Mouse (Mus musculus): ENCODE results near the gene Gja8. TPM values are rescaled to one million over a fixed set of nuclear protein-coding genes. Genes with fewer than 3 reads are reported as not detected.

The Gja8 gene
- not detected for total RNA-seq (2021)
- long read RNA-seq, experiment 1, result 0 reads
- long read RNA-seq, experiment 2, result 0 reads

DNA sequence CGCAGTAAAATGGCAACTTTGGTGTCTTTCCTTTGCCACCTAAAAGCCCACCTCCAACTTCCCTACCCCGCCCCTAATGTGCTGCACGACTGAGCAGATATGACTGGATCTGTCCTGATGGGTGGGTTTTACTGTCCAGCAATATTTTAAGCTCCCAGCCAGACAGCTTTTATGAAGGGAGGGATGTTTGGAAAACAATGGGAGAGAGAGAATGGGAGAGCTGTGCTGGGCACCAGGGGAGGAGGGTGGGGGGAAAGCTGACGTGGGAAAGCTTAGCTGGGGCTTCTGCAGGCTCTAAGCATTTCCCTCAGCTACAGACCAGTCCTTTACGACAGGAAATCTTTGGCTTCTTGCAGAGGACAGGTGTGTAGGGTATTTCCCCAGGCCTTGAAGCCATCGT lies at the start of gene Gja8:
Gene Gja8 (minus strand): TSS at position 101 of the 400 bp plus-strand sequence.
- DNase-seq, result no peak
- H3K4me3 ChIP-seq, result no peak within 1 kb of the TSS
- H3K27ac ChIP-seq, result no peak within 1 kb of the TSS
- no peak for TF ChIP-seq CTCF (IDR thresholded peaks at IDR 0.05)
- intact Hi-C loops (cut with DNase I), result no loop called here

GRCm38 (mm10) chr3:96974467-96974866 lies 48.6 kb upstream of the Gja8 start:
- no peak for DNase-seq
- intact Hi-C loops (cut with DNase I), result no loop called here
- H3K27ac ChIP-seq, result no peak overlapping the region
- H3K4me3 ChIP-seq, result no peak overlapping the region
- no peak for TF ChIP-seq CTCF (IDR thresholded peaks at IDR 0.05)

DNA sequence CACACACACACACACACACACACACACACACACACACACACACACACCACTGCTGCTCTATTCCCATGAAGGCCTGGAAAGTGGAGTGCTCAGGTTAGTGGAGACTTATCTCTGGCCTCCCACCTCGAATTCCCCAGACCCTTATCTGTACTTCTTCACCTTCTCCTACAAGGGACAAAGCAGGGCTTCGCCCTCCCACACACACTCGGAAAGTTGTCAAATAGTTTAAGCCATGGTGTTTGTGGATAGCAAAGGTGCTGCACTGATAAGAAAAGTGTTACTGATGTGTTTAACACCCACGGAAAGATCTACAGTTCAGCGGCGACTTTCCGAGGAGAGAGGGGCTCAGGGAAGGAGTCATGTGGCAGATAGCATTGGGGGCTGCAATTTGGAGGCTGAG lies 45.2 kb upstream of the Gja8 start:
- no peak overlapping the region for H3K27ac ChIP-seq

GRCm38 (mm10) chr3:96963088-96964034 lies 37.5 kb upstream of the Gja8 start:
- intact Hi-C loops (cut with DNase I), result no loop called here
- no peak for TF ChIP-seq CTCF (IDR thresholded peaks at IDR 0.05)
- no peak overlapping the region for H3K27ac ChIP-seq
- H3K4me3 ChIP-seq, result no peak overlapping the region
- DNase-seq, result no peak

More for the DNA sequence above, 45.2 kb upstream of the Gja8 start:
- no peak overlapping the region for H3K4me3 ChIP-seq
- no peak for TF ChIP-seq CTCF (IDR thresholded peaks at IDR 0.05)
- DNase-seq, result no peak
- intact Hi-C loops (cut with DNase I), result no loop called here

DNA sequence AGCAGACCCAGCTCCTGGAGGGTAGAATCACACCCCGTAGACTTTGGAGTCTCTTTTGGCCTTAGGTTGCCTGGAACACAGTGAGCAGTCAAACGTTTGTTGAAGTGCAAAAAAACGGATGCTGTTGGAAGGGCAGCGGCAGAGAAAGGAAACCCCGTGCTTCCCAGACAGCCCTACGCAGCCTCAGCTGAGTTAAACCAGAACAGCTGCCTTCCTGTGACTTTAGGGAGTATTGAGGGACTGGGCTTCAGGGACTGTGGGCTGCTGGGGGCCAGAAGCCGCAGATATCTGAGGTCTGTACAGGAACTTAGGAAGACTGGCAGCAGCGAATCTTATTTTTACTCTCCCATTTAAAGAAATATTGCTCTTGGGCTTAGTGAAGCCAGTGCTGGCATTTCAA lies 34.8 kb upstream of the Gja8 start:
- DNase-seq, result no peak
- TF ChIP-seq CTCF (IDR thresholded peaks at IDR 0.05), result no peak
- intact Hi-C loops (cut with DNase I), result no loop called here
- no peak overlapping the region for H3K4me3 ChIP-seq
- H3K27ac ChIP-seq, result no peak overlapping the region

DNA sequence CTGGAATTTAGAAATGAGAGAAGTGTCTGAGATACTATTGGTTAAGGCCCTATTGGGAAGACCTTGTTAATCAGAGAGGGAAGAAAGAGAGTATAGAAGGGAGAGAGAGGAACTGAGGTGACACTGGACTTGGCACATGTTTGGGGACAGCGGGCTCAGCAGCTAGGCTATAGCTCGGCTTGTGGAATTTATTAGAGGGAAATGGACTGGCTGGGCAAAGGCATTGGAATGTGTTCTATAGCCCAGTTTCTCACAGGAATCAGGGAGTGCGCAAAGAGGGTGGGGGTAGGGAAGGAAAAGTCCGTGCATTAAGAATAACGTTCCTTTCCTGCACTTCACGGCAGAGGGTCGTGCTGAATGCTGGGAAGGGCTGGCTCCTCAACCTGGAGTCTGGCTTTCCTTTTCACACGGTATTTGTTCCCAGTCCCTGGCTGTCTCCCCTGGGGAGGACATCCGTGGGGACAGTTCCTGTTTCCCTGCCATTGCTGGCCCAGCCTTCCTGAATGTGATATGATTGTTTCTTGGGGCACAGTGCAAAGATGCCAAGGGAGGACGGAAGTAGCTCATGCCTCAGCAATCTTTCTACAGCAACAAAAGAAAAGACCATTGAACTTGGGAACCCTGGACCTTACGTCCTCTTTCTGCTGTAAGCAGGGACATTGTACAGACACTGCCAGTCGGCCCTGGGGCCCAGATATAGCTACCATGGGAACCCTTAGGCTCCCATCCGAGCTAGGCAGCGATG lies 27.8 kb upstream of the Gja8 start:
- no peak for TF ChIP-seq CTCF (IDR thresholded peaks at IDR 0.05)
- DNase-seq, result no peak
- H3K27ac ChIP-seq, result peak overlapping the region; percentile 16
- H3K4me3 ChIP-seq, result no peak overlapping the region
- intact Hi-C loops (cut with DNase I), result no loop called here

GRCm38 (mm10) chr3:96942706-96943105 lies 16.9 kb upstream of the Gja8 start:
- TF ChIP-seq CTCF (IDR thresholded peaks at IDR 0.05), result no peak
- Histone ChIP-seq H3K4me3 (no peak overlapping the region), H3K27ac (no peak overlapping the region)
- intact Hi-C loops (cut with DNase I), result no loop called here
- no peak for DNase-seq

DNA sequence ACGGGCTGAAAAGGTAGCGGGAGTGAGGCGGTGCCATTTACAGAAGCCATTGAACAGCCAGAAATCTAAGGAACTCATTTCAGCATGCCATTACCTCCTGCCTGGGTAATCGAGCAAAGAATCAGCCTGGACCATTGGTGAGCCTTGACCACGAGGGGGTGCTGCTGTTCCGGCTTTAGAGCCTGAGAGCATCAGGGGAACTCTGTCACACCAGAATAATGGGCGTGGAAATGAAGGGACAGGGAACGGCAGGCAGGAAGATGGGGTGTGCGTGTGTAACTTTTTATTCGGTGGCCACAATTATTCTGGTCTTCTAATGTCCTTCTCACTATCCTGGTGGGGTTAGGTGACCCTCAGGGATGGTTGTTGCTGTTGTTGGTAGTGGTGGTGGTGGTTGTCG lies 12.9 kb upstream of the Gja8 start:
- peak; percentile 90 for TF ChIP-seq CTCF (IDR thresholded peaks at IDR 0.05)
- peak; percentile 86 for DNase-seq
- H3K27ac ChIP-seq, result no peak overlapping the region
- H3K4me3 ChIP-seq, result peak overlapping the region; percentile 28; the same call in 1 of the 2 replicates
- intact Hi-C loops (cut with DNase I), result loop anchor here (1.0 to 2.0 kb wide), 2 partner anchors 139 to 400 kb away; no protein-coding TSS in a partner anchor

DNA sequence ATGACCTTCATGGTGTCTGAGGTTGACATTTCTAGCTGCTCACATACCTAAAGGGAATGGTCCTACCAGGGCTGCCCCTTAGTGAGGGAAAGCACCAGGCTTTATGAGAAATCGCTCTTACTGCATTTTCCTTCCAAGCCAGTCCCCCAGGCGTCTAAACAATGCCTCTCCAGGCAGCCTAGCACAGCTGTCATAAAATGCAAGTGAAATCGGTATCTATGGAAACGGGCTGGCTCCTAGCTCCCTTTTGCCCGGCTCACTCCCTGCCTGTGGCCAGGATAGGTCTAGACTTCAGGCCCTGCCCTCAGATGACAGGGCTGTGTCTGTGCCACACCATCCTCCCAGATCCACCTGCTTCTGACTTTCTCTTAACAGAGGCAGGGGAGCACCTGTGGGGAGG lies 11.8 kb upstream of the Gja8 start:
- no peak for DNase-seq
- Histone ChIP-seq H3K27ac (no peak overlapping the region), H3K4me3 (no peak overlapping the region)
- TF ChIP-seq CTCF (IDR thresholded peaks at IDR 0.05), result no peak
- intact Hi-C loops (cut with DNase I), result loop anchor here (1.0 to 2.0 kb wide), 2 partner anchors 140 to 401 kb away; no protein-coding TSS in a partner anchor

DNA sequence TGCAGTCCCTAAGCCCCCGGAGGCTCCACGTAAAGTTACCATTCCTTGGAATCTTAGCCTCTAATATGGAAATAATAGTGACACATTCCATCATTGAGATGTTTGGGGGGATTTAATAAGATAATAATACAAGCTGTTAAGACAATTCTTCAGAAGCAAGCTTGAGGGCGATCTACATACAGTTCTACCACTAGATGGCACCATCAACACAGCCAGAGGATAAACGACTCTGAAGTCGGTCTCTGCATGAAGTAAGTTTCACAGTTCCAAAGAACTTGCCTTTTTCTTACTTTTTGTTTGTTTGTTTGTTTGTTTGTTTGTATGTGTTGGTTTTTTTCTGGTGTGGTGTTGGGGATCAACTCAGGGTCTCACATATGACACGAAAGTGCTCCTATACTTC lies 10.4 kb upstream of the Gja8 start:
- intact Hi-C loops (cut with DNase I), result loop anchor here (1.0 kb wide), 1 partner anchor 249 kb away; no protein-coding TSS in a partner anchor
- TF ChIP-seq CTCF (IDR thresholded peaks at IDR 0.05), result peak; percentile 85
- no peak for DNase-seq
- H3K4me3 ChIP-seq, result no peak overlapping the region
- no peak overlapping the region for H3K27ac ChIP-seq

- Histone ChIP-seq H3K27ac (no peak overlapping the region), H3K4me3 (no peak overlapping the region)
- intact Hi-C loops (cut with DNase I), result no loop called here
- no peak for TF ChIP-seq CTCF (IDR thresholded peaks at IDR 0.05)
- no peak for DNase-seq
These were observed 5.5 kb upstream of the Gja8 start for GRCm38 (mm10) chr3:96931261-96931681.

DNA sequence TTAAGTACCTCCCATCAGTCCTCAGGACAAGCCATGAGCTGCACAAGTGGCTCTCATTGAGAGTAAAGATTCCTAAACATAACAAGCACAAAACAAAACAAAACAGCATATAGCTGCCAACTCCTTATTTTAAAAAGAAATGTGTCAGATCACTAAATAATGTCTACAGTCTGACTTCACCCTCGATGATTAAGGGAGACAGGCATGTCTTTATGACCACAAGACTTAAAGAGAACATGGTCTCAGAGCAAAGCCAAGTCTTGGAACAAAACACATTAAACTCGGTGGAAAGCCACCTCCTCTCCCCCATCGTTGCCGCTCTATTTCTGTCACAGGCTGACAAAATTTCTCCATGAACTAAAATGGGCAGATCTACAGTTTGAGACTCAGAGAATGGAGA lies 1.2 kb downstream of the Gja8 start:
- no peak for TF ChIP-seq CTCF (IDR thresholded peaks at IDR 0.05)
- H3K4me3 ChIP-seq, result no peak overlapping the region
- intact Hi-C loops (cut with DNase I), result no loop called here
- H3K27ac ChIP-seq, result no peak overlapping the region
- DNase-seq, result no peak

- H3K27ac ChIP-seq, result no peak overlapping the region
- TF ChIP-seq CTCF (IDR thresholded peaks at IDR 0.05), result no peak
- intact Hi-C loops (cut with DNase I), result no loop called here
These were observed 4.8 kb downstream of the Gja8 start for GRCm38 (mm10) chr3:96920991-96921390.

More at GRCm38 (mm10) chr3:96920991-96921390, 4.8 kb downstream of the Gja8 start:
- no peak for DNase-seq
- no peak overlapping the region for H3K4me3 ChIP-seq
